Mouse (Mus musculus) c-Kit-positive CD71-positive TER-119-positive erythroid progenitor cells, embryonic 14.5 days (primary cell): ENCODE data around the gene Fignl1.
A peak's percentile ranks its signal among the peaks of the same experiment; 100 is the strongest.

Source experiments
- DNase-seq: peaks from one replicate; pipeline ENCODE4 v3.0.0-alpha.2; 2013; ENCODE audit warnings: low spot score

Gene Fignl1

GRCm38 (mm10) chr11:11831940-11832754, 23.4 kb upstream of the Fignl1 start:
- no peak for DNase-seq

GRCm38 (mm10) chr11:11831526-11831925, 22.8 kb upstream of the Fignl1 start:
- DNase-seq: no peak

GRCm38 (mm10) chr11:11830884-11831495, 22.2 kb upstream of the Fignl1 start:
- no peak for DNase-seq

GRCm38 (mm10) chr11:11829161-11830000, 20.6 kb upstream of the Fignl1 start:
- DNase-seq: no peak

GRCm38 (mm10) chr11:11828761-11829160, 20.0 kb upstream of the Fignl1 start:
- DNase-seq: no peak

- DNase-seq: no peak
These were observed 19.5 kb upstream of the Fignl1 start for GRCm38 (mm10) chr11:11828251-11828650.

GRCm38 (mm10) chr11:11826475-11826874, 17.7 kb upstream of the Fignl1 start:
- DNase-seq: no peak

GRCm38 (mm10) chr11:11825670-11826069, 16.9 kb upstream of the Fignl1 start:
- no peak for DNase-seq

GRCm38 (mm10) chr11:11824970-11825635, 16.3 kb upstream of the Fignl1 start:
- DNase-seq: no peak

GRCm38 (mm10) chr11:11823980-11824911, 15.5 kb upstream of the Fignl1 start:
- DNase-seq: no peak

GRCm38 (mm10) chr11:11822181-11823095, 13.7 kb upstream of the Fignl1 start:
- DNase-seq: peak; percentile 57

- no peak for DNase-seq
These were observed 12.7 kb upstream of the Fignl1 start for GRCm38 (mm10) chr11:11821387-11821975.

- no peak for DNase-seq
These were observed 12.0 kb upstream of the Fignl1 start for GRCm38 (mm10) chr11:11820737-11821136.

GRCm38 (mm10) chr11:11820251-11820650, 11.5 kb upstream of the Fignl1 start:
- peak; percentile 95 for DNase-seq

- DNase-seq: no peak
These were observed 10.4 kb upstream of the Fignl1 start for GRCm38 (mm10) chr11:11819206-11819605.

- DNase-seq: no peak
These were observed 10.0 kb upstream of the Fignl1 start for GRCm38 (mm10) chr11:11818797-11819196.

- peak; percentile 80 for DNase-seq
These were observed 7.0 kb upstream of the Fignl1 start for GRCm38 (mm10) chr11:11815737-11816136.

- peak; percentile 96 for DNase-seq
These were observed 3.2 kb upstream of the Fignl1 start for GRCm38 (mm10) chr11:11811906-11812480.
